25 mouse cellular contexts compared by ENCODE assay signal in the genomic region with DNA sequence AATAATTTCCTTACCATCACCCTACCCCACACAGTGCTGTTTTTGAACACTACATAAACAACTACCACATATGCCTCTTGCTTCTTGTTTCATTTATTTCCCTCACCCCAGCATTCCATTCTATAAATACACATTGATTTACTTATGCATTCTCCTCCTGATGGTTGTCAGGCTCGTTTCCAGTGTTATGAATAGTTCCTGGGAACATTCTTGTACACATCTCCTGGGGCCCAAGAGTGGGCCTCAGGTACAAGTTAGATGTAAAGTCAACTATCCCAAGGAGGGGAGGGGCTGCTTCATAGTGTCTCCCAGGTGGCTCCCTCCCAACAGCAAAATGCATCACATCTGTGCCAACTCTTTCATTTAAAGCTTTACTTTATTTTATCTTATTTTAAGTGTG.
DNase-seq lines count a peak whose midpoint lies in the region; ATAC-seq and TF ChIP-seq lines count a peak whose summit lies in the region.
"Had no signal": no experiment of that assay in that cellular context is flagged by ENCODE, and none has a peak within 500 bp of the region (broad histone marks: within the 10 kb centered on the region; RNA-seq: fewer than 3 reads in every experiment).

No protein-coding gene starts in this region.

- 0 out of 2 replicates have a peak, but pooled peaks cover 2% of the 10 kb centered on the region for H3K9me3 ChIP-seq in heart, embryonic 16.5 days (replicated peaks; ENCODE audit: control insufficient read depth, low read length)
- no peaks in the 10 kb centered on the region; the same call in 1 of the 2 replicates for H3K9me3 ChIP-seq in heart, embryonic 12.5 days (replicated peaks)
- no peaks in the 10 kb centered on the region for H3K9me3 ChIP-seq in lung, postnatal 0 days (ENCODE audit: low read length)
- no peaks in the 10 kb centered on the region for H3K9me3 ChIP-seq in stomach, embryonic 15.5 days
- H3K9me3 ChIP-seq: embryonic facial prominence, embryonic 15.5 days; midbrain, embryonic 13.5 days had no signal

- peaks cover 4% of the 10 kb centered on the region; the same call in 1 of the 2 replicates for H3K4me1 ChIP-seq in heart, embryonic 16.5 days (ENCODE audit: control insufficient read depth, insufficient read depth, low read length)
- 0 out of 2 replicates have a peak, but pooled peaks cover 3% of the 10 kb centered on the region for H3K4me1 ChIP-seq in heart, embryonic 12.5 days (replicated peaks)
- no peaks in the 10 kb centered on the region for H3K4me1 ChIP-seq in lung, postnatal 0 days (ENCODE audit: insufficient read depth, low read depth, low read length)
- H3K4me1 ChIP-seq in stomach, embryonic 15.5 days, result no peaks in the 10 kb centered on the region
- H3K4me1 ChIP-seq: embryonic facial prominence, embryonic 15.5 days; megakaryocyte, embryonic 14.5 days; midbrain, embryonic 13.5 days had no signal

- no peak for TF ChIP-seq CTCF in lung, postnatal 0 days (IDR thresholded peaks at IDR 0.05)

- 0 out of 2 replicates have a peak overlapping the region, but pooled peaks have one; percentile 16 for H3K27ac ChIP-seq in heart, embryonic 16.5 days (ENCODE audit: low read length)
- no peak overlapping the region for H3K27ac ChIP-seq in heart, embryonic 12.5 days (ENCODE audit: poor library complexity, severe bottlenecking)
- H3K27ac ChIP-seq in lung, postnatal 0 days (ENCODE audit: low read length), result no peak overlapping the region
- peak overlapping the region; percentile 42; the same call in 1 of the 2 replicates for H3K27ac ChIP-seq in stomach, embryonic 15.5 days
- H3K27ac ChIP-seq: embryonic facial prominence, embryonic 15.5 days; hindbrain, postnatal 0 days; limb, embryonic 12.5 days; midbrain, embryonic 13.5 days had no signal

- TF ChIP-seq EP300 in lung, postnatal 0 days (IDR thresholded peaks at IDR 0.05), result peak; percentile 35; the same call in 1 of the 2 replicates

- 31% methylated on average over 1 of the region's 1 CpGs for WGBS in heart, embryonic 16.5 days
- 26% methylated on average over 1 of the region's 1 CpGs for WGBS in heart, embryonic 12.5 days
- 14% methylated on average over 1 of the region's 1 CpGs for WGBS in lung, postnatal 0 days
- WGBS in stomach, embryonic 15.5 days, result 13% methylated on average over 1 of the region's 1 CpGs

- peak; percentile 15 for DNase-seq in lung, postnatal 0 days (ENCODE audit: low spot score)
- no peak for DNase-seq in lung, postnatal 14 days
- DNase-seq in cerebellum, postnatal 10 days, result no peak
- no peak for DNase-seq in right cerebral cortex, postnatal 4 days
- DNase-seq: adrenal gland, adult 8-10 months; cerebellum, adult 18-20 months; cerebellum, postnatal 36 days; embryo, embryonic 11 days; gastrocnemius, postnatal 36 days; heart, postnatal 10 days; kidney, postnatal 4 days; liver, postnatal 0 days; spleen, adult 18-20 months had no signal

- no peak; the same call in 1 of the 2 replicates for ATAC-seq in heart, embryonic 16.5 days (replicated peaks; ENCODE audit: extremely low read depth, insufficient read depth, low FRiP score)
- no peak for ATAC-seq in heart, embryonic 12.5 days (ENCODE audit: insufficient number of reproducible peaks, low FRiP score)
- peak; percentile 55 for ATAC-seq in lung, postnatal 0 days
- 0 out of 2 replicates have a peak, but pooled peaks have one; percentile 23 for ATAC-seq in stomach, embryonic 15.5 days (ENCODE audit: insufficient read depth, low FRiP score, low read depth)
- ATAC-seq: activated CD4-positive, CD25-positive, alpha-beta regulatory T cell, adult 4 months; forebrain, embryonic 14.5 days; hindbrain, postnatal 0 days; intestine, postnatal 0 days; liver, postnatal 0 days; midbrain, embryonic 13.5 days had no signal

- H3K9ac ChIP-seq in heart, embryonic 16.5 days (ENCODE audit: low read length), result no peak overlapping the region
- no peak overlapping the region for H3K9ac ChIP-seq in heart, embryonic 12.5 days
- no peak overlapping the region for H3K9ac ChIP-seq in lung, postnatal 0 days (replicated peaks; ENCODE audit: low read depth)
- no peak overlapping the region for H3K9ac ChIP-seq in stomach, embryonic 15.5 days
- H3K9ac ChIP-seq: embryonic facial prominence, embryonic 15.5 days; limb, embryonic 12.5 days; liver, postnatal 0 days; midbrain, embryonic 13.5 days had no signal

- H3K4me3 ChIP-seq in heart, embryonic 16.5 days (ENCODE audit: low read length), result no peak overlapping the region
- H3K4me3 ChIP-seq in heart, embryonic 12.5 days, result no peak overlapping the region
- no peak overlapping the region for H3K4me3 ChIP-seq in lung, postnatal 0 days (ENCODE audit: low read depth, low read length)
- no peak overlapping the region for H3K4me3 ChIP-seq in stomach, embryonic 15.5 days (replicated peaks)
- H3K4me3 ChIP-seq: embryonic facial prominence, embryonic 15.5 days; limb, embryonic 12.5 days; megakaryocyte, embryonic 14.5 days; midbrain, embryonic 13.5 days had no signal

- H3K27me3 ChIP-seq in heart, embryonic 16.5 days (ENCODE audit: control insufficient read depth, insufficient read depth, low read length), result no peaks in the 10 kb centered on the region
- H3K27me3 ChIP-seq in heart, embryonic 12.5 days (replicated peaks), result no peaks in the 10 kb centered on the region
- H3K27me3 ChIP-seq in lung, postnatal 0 days (replicated peaks; ENCODE audit: insufficient read depth, low read length), result no peaks in the 10 kb centered on the region
- H3K27me3 ChIP-seq in stomach, embryonic 15.5 days (replicated peaks), result no peaks in the 10 kb centered on the region
- H3K27me3 ChIP-seq: embryonic facial prominence, embryonic 15.5 days; megakaryocyte, embryonic 14.5 days; midbrain, embryonic 13.5 days had no signal

- peak overlapping the region; percentile 30 for H3K4me2 ChIP-seq in heart, embryonic 16.5 days (ENCODE audit: low read depth, low read length)
- no peak overlapping the region for H3K4me2 ChIP-seq in heart, embryonic 12.5 days
- no peak overlapping the region for H3K4me2 ChIP-seq in lung, postnatal 0 days (replicated peaks; ENCODE audit: low read depth, low read length)
- H3K4me2 ChIP-seq in stomach, embryonic 15.5 days, result no peak overlapping the region
- H3K4me2 ChIP-seq: embryonic facial prominence, embryonic 15.5 days; limb, embryonic 12.5 days; liver, embryonic 11.5 days; midbrain, embryonic 13.5 days had no signal

- H3K36me3 ChIP-seq in heart, embryonic 16.5 days (ENCODE audit: control insufficient read depth, insufficient read depth), result peaks cover 2% of the 10 kb centered on the region; the same call in 1 of the 2 replicates
- H3K36me3 ChIP-seq in heart, embryonic 12.5 days, result 0 out of 2 replicates have a peak, but pooled peaks cover 3% of the 10 kb centered on the region
- H3K36me3 ChIP-seq in lung, postnatal 0 days (ENCODE audit: insufficient read depth, low read length), result no peaks in the 10 kb centered on the region
- H3K36me3 ChIP-seq in stomach, embryonic 15.5 days, result no peaks in the 10 kb centered on the region
- H3K36me3 ChIP-seq: embryonic facial prominence, embryonic 15.5 days; limb, embryonic 12.5 days; midbrain, embryonic 13.5 days had no signal

Comparison
In these comparisons a context has a peak if more than half of its experiments do, and no peak if none do; other contexts are left out.
1. H3K27ac ChIP-seq: peak in heart, embryonic 16.5 days (single experiment) and stomach, embryonic 15.5 days (single experiment); none in heart, embryonic 12.5 days (single experiment) and lung, postnatal 0 days (single experiment).
2. ATAC-seq: peak in lung, postnatal 0 days (single experiment) and stomach, embryonic 15.5 days (single experiment); none in heart, embryonic 16.5 days (single experiment) and heart, embryonic 12.5 days (single experiment).